Mouse (Mus musculus) kidney, adult 2 months (tissue): ENCODE results near the gene Gpx4.

Source experiments
- CTCF ChIP-seq: fragments of 200-500 bp; conservative IDR thresholded peaks from 2 replicates; pipeline ENCODE4 v1.5.1; 2011; ENCODE audit warnings: low read depth, mild to moderate bottlenecking, control low read depth, low read length, moderate library complexity, mixed read lengths; ENCODE audit not compliant: insufficient read depth, insufficient read length
- POLR2A ChIP-seq: fragments of 200-500 bp; IDR thresholded peaks from one replicate; pipeline ENCODE4 v1.6.1; 2011; ENCODE audit warnings: low read depth, low read length, control low read depth

- no peak for TF ChIP-seq POLR2A
- 0 out of 2 replicates have a peak, but pooled peaks have one; percentile 28 for TF ChIP-seq CTCF
Measured at GRCm38 (mm10) chr10:80053831-80054815, 7.2 kb downstream of the Gpx4 start.
